Mouse (Mus musculus): ENCODE data around the gene Hoxd1.

Hoxd1 gene

GRCm38 (mm10) chr2:74732513-74733316 is 30.1 kb upstream of the Hoxd1 start:
- no peak for DNase-seq (ENCODE audit: low spot score in 2 of 2)

GRCm38 (mm10) chr2:74733317-74733661 is 29.5 kb upstream of the Hoxd1 start:
- DNase-seq (ENCODE audit: low spot score in 2 of 2) = no peak

GRCm38 (mm10) chr2:74733765-74734164 is 29.0 kb upstream of the Hoxd1 start:
- DNase-seq (ENCODE audit: low spot score in 2 of 2) = no peak

GRCm38 (mm10) chr2:74734451-74734850 is 28.3 kb upstream of the Hoxd1 start:
- no peak for DNase-seq (ENCODE audit: low spot score in 2 of 2)

GRCm38 (mm10) chr2:74734996-74735811 is 27.6 kb upstream of the Hoxd1 start:
- no peak for DNase-seq (ENCODE audit: low spot score in 2 of 2)

GRCm38 (mm10) chr2:74735851-74736687 is 26.7 kb upstream of the Hoxd1 start:
- no peak for DNase-seq (ENCODE audit: low spot score in 2 of 2)

GRCm38 (mm10) chr2:74736688-74737577 is 25.8 kb upstream of the Hoxd1 start:
- DNase-seq (ENCODE audit: low spot score in 2 of 2) = no peak

- no peak for DNase-seq (ENCODE audit: low spot score in 2 of 2)
Observed at GRCm38 (mm10) chr2:74737578-74738070, 25.2 kb upstream of the Hoxd1 start.

- no peak for DNase-seq (ENCODE audit: low spot score in 2 of 2)
Observed at GRCm38 (mm10) chr2:74738623-74739475, 23.9 kb upstream of the Hoxd1 start.

- no peak for DNase-seq (ENCODE audit: low spot score in 2 of 2)
Observed at GRCm38 (mm10) chr2:74739476-74739800, 23.3 kb upstream of the Hoxd1 start.

GRCm38 (mm10) chr2:74739869-74740268 is 22.9 kb upstream of the Hoxd1 start:
- no peak for DNase-seq (ENCODE audit: low spot score in 2 of 2)

GRCm38 (mm10) chr2:74740311-74741091 is 22.3 kb upstream of the Hoxd1 start:
- no peak for DNase-seq (ENCODE audit: low spot score in 2 of 2)

- no peak for DNase-seq (ENCODE audit: low spot score in 2 of 2)
Observed at GRCm38 (mm10) chr2:74741252-74741978, 21.4 kb upstream of the Hoxd1 start.

- DNase-seq (ENCODE audit: low spot score in 2 of 2) = no peak
Observed at GRCm38 (mm10) chr2:74741979-74742277, 20.9 kb upstream of the Hoxd1 start.

- DNase-seq (ENCODE audit: low spot score in 2 of 2) = no peak
Observed at GRCm38 (mm10) chr2:74745540-74746297, 17.1 kb upstream of the Hoxd1 start.

GRCm38 (mm10) chr2:74746298-74746921 is 16.4 kb upstream of the Hoxd1 start:
- no peak for DNase-seq (ENCODE audit: low spot score in 2 of 2)

- DNase-seq (ENCODE audit: low spot score in 2 of 2) = no peak
Observed at GRCm38 (mm10) chr2:74747006-74747405, 15.8 kb upstream of the Hoxd1 start.

Data from right cerebral cortex, postnatal 36 days (tissue).